Mouse (Mus musculus) kidney, postnatal 36 days (tissue): ENCODE data around the gene Acox2.

Experiments used
- DNase-seq, 2 experiments: peaks; one replicate each; pipeline ENCODE4 v3.0.0; 2021 to 2022; ENCODE audit warnings: mixed read lengths in 2 of 2

The Acox2 gene

GRCm38 (mm10) chr14:8212996-8213395, 46.2 kb downstream of the Acox2 start:
- no peak for DNase-seq

- DNase-seq, result no peak
Measured at GRCm38 (mm10) chr14:8209896-8210295, 49.3 kb downstream of the Acox2 start.

- no peak for DNase-seq
Measured at GRCm38 (mm10) chr14:8208876-8209275, 50.3 kb downstream of the Acox2 start.

DNA sequence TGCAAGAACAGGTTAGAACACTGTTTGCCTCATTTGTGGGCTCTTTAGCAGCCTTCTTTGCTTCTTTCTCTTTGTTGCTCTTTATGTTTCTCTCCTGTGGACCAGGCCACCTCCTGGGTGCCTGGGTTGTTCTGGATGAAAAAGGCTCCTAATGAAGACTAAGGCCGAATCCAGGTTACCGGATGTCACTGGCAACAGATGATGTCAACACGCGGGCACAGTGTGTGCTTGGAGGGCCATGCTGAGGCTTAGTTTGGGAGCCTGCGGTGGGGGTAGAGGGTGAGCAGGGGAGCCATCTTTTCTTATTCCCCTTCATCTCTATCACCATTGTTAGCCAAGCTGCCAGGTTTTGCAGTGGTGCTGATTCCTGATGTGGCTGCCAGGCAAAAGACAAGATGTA, 51.6 kb downstream of the Acox2 start:
- DNase-seq, result no peak

GRCm38 (mm10) chr14:8207105-8207504, 52.0 kb downstream of the Acox2 start:
- no peak for DNase-seq

DNA sequence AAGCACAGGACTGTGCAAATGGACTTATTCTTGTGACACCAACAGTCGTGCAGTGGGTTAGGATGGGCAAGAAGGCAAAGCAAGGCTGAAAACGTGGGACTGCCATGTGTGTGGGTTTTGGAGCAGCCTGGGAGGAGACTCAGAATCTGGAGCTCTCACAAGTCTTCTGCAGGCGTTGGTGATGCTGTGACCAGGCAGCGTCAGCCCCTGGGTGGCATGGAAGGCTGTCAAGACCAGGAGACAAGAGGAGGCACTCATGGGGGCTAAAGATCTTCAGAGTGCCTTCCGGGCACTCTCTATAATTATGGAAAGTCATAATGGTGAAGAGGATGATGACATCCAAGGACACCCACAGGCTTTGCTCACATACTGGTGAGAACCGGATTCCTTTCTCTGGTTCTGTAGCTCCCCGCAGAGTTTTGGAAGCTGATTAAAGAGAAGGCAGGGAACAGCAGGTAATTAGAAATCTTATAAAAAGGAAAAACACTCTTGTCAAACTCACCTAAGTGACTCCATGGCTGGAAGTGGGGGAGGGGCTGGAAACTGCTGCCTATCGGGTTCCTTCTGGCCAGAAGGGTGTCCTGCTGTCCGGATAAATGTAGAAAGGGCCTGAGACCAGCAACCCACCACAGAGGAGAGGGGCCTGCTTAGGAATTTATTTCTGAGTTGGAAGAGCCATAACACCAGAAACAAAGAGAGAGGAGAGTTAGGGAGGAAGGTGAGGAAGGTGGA, 52.8 kb downstream of the Acox2 start:
- DNase-seq, result no peak

DNA sequence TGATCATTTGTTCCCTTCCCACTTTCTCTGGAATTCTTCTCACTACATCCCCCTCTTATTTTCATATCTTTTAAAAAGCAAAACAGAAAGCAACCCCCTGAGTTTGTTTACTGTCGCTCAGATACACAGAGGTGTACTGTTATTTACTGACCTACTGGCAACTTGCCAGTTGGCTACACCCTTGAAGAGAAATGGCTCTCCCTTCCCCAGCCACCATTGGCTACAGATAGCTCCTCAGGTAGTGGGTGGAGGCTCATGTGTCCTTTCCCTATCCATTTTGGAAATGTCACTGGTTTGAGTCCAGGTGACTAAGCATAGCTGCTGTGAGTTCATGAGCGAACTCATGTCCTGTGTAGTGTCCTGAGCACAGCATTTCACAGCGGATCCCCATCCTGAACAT, 57.4 kb downstream of the Acox2 start:
- DNase-seq, result no peak

DNA sequence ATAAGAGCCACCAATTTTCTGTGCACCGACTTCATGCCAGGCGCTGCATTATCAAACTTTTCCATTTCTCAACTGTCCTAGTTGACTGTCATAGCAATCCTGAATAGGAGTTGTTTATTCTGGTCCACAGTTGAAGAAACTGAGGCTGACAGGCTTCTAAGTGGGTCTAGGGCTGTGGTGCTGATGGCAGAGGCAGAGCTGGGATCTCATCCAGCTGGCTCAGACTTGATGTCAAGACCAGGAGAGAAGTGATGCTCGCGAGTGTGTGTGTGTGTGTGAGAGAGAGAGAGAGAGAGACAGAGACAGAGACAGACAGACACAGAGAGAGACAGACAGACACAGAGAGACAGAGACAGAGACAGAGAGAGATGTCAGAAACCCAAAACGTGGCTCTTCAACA, 58.4 kb downstream of the Acox2 start:
- no peak for DNase-seq

GRCm38 (mm10) chr14:8192727-8193126, 66.4 kb downstream of the Acox2 start:
- no peak for DNase-seq

DNA sequence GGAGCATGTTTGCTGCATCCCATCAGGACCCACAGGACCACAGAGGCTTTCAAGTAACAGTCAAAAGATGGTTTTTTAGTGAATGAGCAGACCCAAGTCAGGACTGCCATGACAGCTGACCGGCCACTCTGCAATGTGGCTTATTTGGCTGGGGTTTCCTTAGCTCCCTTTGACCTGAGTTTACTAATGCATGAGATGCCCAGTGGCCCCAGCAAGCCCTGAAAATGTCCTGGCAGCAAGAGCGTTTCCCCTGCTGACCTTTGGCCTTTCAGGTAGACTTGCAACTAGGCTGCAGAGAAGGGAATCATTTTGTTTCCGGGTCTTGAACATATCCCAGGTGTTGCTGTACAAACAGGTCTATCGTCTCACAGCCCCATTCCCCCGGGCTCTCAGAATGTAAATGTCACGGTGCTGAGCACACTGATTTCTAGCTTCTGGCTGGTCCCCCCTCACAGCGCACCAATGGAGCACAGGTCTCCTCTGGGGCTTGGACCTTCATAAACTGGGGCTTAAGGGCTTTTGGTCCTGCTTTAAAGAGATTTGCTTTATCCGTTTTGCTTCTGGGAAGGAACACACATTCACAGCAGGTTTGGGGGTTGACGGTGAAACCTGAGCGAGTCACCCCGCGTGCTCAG, 67.7 kb downstream of the Acox2 start:
- DNase-seq, result peak in 1 of 2 experiments; percentile 14

DNA sequence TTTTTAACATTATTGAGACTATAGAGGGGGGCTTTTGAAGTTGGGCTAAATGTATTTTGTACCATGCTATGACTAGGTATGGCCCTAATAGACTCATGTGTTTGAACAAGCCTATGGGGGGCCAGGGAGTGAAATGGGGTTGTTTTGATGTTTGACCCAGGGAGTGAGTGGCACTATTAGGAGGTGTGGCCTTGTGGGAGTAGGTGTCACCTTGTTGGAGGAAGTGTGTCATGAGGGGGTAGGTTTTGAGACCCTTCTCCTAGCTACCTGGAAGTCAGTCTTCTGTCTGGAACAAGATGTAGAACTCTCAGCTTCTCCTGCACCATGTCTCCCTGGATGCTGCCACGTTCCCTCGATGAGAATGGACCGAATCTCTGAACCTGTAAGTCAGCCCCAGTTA, 68.6 kb downstream of the Acox2 start:
- DNase-seq, result no peak

DNA sequence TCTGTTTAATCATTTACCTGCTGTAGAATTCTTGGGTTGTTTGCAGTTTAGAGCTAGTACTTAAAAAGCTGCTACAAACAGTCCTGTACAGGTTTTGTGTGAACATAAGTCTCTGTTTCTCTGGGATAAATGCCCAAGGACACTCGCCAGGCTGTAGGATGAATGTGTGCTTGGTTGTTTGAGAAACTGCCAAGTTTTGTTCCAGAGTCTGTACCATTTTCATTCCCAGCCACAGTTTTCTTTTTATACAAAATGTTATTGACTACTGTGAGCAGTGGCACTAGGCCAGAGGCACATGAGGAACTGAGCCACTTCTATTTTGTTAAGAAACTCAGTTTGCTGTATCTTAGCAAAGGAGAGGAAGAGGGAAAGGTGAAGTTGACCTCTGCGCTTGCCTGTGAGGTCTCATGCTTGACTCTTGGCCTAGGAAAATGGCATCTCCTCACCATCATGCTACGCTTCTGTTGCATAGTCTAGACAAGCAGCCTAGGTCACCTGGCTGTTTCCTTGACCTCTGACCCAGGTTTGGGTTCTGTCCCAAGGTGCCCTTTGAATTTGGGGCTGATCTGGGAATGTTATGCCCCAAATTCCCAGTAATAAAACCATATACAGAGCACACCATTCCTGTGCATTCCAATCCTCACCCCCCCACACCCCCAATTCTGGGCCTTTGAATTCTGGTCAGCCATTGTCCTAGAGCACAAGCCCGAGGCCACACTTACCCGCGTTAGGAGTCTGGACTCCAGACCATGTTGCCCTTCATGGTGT, 72.7 kb downstream of the Acox2 start:
- DNase-seq, result peak; percentile 18 to 32

- no peak for DNase-seq
Measured at GRCm38 (mm10) chr14:8183330-8183729, 75.8 kb downstream of the Acox2 start.

DNA sequence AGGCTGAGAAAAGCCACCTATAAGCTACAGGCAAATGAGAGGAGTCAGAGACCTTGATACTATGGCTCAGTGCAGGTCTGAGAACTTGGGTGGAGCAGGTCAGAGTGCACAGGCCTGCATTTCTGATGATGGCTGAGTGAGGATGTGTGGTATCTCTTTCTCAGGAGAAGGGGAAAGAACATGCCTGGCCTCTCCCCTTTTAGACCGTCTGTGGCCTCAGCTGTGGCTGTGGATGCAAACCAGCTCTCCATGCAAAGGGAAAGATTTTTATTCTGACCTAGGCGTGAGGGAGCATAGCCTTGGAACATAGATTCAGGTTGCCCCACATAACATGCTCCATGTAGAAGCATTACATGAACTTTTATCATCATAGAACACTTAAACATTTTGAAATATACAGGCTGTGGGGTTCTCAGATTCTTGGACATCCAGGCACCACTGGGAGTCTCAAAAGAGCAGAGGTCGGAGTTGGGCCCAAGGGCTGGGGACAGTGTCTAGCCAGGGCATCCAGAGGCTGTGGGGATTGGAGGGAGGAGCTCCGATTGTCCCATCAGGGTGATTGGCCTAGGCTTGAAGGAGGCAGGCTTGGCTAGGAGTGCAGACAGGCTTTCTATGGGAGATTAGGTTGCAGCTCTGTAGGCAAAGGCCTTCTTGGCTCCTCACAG, 78.7 kb downstream of the Acox2 start:
- DNase-seq, result no peak

- peak in 1 of 2 experiments; percentile 63 for DNase-seq
Measured at GRCm38 (mm10) chr14:8176251-8176650, 82.9 kb downstream of the Acox2 start.
